Mouse (Mus musculus) testis, postnatal 10 days (tissue): ENCODE measurements around the gene Tead2.

Source experiments
- DNase-seq: peaks from one replicate; pipeline ENCODE4 v3.0.0; 2021; ENCODE audit warnings: low spot score

Gene Tead2

GRCm38 (mm10) chr7:45191803-45192363, 23.7 kb upstream of the Tead2 start:
- DNase-seq: no peak

GRCm38 (mm10) chr7:45192585-45193310, 22.8 kb upstream of the Tead2 start:
- DNase-seq: no peak

GRCm38 (mm10) chr7:45193406-45193805, 22.1 kb upstream of the Tead2 start:
- no peak for DNase-seq

GRCm38 (mm10) chr7:45193871-45194785, 21.4 kb upstream of the Tead2 start:
- DNase-seq: no peak

- DNase-seq: no peak
Observed at GRCm38 (mm10) chr7:45195341-45196175, 20.0 kb upstream of the Tead2 start.

- no peak for DNase-seq
Observed at GRCm38 (mm10) chr7:45196176-45196535, 19.4 kb upstream of the Tead2 start.

- DNase-seq: no peak
Observed at GRCm38 (mm10) chr7:45196994-45197393, 18.6 kb upstream of the Tead2 start.

GRCm38 (mm10) chr7:45198435-45198834, 17.1 kb upstream of the Tead2 start:
- DNase-seq: peak; percentile 81

- DNase-seq: no peak
Observed at GRCm38 (mm10) chr7:45198961-45199360, 16.6 kb upstream of the Tead2 start.

- DNase-seq: no peak
Observed at GRCm38 (mm10) chr7:45202654-45203053, 12.9 kb upstream of the Tead2 start.

- peak; percentile 92 for DNase-seq
Observed at GRCm38 (mm10) chr7:45204380-45205143, 11.0 kb upstream of the Tead2 start, which contains the start of gene Ccdc155. TSS of gene Ccdc155 (minus strand) at chr7:45204892.

GRCm38 (mm10) chr7:45208260-45208659, 7.3 kb upstream of the Tead2 start:
- no peak for DNase-seq

- no peak for DNase-seq
Observed at GRCm38 (mm10) chr7:45211070-45211469, 4.5 kb upstream of the Tead2 start.

- DNase-seq: no peak
Observed at GRCm38 (mm10) chr7:45211851-45212251, 3.7 kb upstream of the Tead2 start, which contains the start of gene Dkkl1. TSS of gene Dkkl1 (minus strand) at chr7:45212147.

GRCm38 (mm10) chr7:45212356-45212755, 3.2 kb upstream of the Tead2 start:
- DNase-seq: no peak

GRCm38 (mm10) chr7:45213708-45214107, 1.8 kb upstream of the Tead2 start:
- DNase-seq: no peak

- DNase-seq: peak; percentile 89
Observed at GRCm38 (mm10) chr7:45216442-45217183, 1.1 kb downstream of the Tead2 start.

GRCm38 (mm10) chr7:45221680-45222079, 6.1 kb downstream of the Tead2 start:
- DNase-seq: no peak

- peak; percentile 33 for DNase-seq
Observed at GRCm38 (mm10) chr7:45224826-45225225, 9.3 kb downstream of the Tead2 start.

GRCm38 (mm10) chr7:45226421-45226820, 10.9 kb downstream of the Tead2 start:
- peak; percentile 27 for DNase-seq
